ENCODE assay signal across 13 mouse cellular contexts in genomic region chr10:20398641-20399390, GRCm38 (mm10). TPM values are rescaled to one million over a fixed set of nuclear protein-coding genes. Genes with fewer than 3 reads are reported as not detected.
DNase-seq lines count a peak whose midpoint lies in the region; ATAC-seq lines count a peak whose summit lies in the region.
"Had no signal": no experiment of that assay in that cellular context is flagged by ENCODE, and none has a peak within 500 bp of the region (broad histone marks: within the 10 kb centered on the region; RNA-seq: fewer than 3 reads in every experiment).

No protein-coding gene starts in this region.

- no peaks in the 10 kb centered on the region for H3K27me3 ChIP-seq in forebrain, embryonic 14.5 days (replicated peaks; ENCODE audit: control insufficient read depth, insufficient read depth, low read length)
- H3K27me3 ChIP-seq in forebrain, embryonic 11.5 days (ENCODE audit: control insufficient read depth, insufficient read depth, low read length), result no peaks in the 10 kb centered on the region
- no peaks in the 10 kb centered on the region for H3K27me3 ChIP-seq in intestine, embryonic 14.5 days (replicated peaks; ENCODE audit: control insufficient read depth, insufficient read depth, low read length)
- H3K27me3 ChIP-seq in intestine, embryonic 15.5 days (replicated peaks), result no peaks in the 10 kb centered on the region
- no peaks in the 10 kb centered on the region for H3K27me3 ChIP-seq in midbrain, embryonic 11.5 days (ENCODE audit: control insufficient read depth, insufficient read depth, low read length)
- H3K27me3 ChIP-seq in midbrain, embryonic 16.5 days (ENCODE audit: control insufficient read depth, insufficient read depth, low read depth, low read length), result no peaks in the 10 kb centered on the region

- DNase-seq in forebrain, embryonic 14.5 days (ENCODE audit: low spot score), result peak; percentile 23
- no peak for DNase-seq in forebrain, embryonic 11.5 days (ENCODE audit: low spot score)
- no peak for DNase-seq in intestine, embryonic 14.5 days (ENCODE audit: low spot score)
- peak; percentile 76 for DNase-seq in midbrain, embryonic 11.5 days (ENCODE audit: low spot score, missing footprints)
- DNase-seq in adrenal gland, adult (ENCODE audit: inconsistent age in 2 of 2, low spot score in 1 of 2), result no peak
- no peak for DNase-seq in spleen, adult 12 weeks (ENCODE audit: low spot score)
- DNase-seq: cerebellum, adult 18-20 months; kidney, postnatal 10 days; right cerebral cortex, postnatal 14 days; thymus, postnatal 25 days had no signal

- H3K4me1 ChIP-seq in forebrain, embryonic 14.5 days (ENCODE audit: control insufficient read depth, insufficient read depth, low read length), result no peaks in the 10 kb centered on the region
- H3K4me1 ChIP-seq in forebrain, embryonic 11.5 days (replicated peaks; ENCODE audit: control insufficient read depth, insufficient read depth, low read length), result no peaks in the 10 kb centered on the region
- H3K4me1 ChIP-seq in intestine, embryonic 14.5 days (replicated peaks; ENCODE audit: control insufficient read depth, insufficient read depth, low read length), result peaks cover 22% of the 10 kb centered on the region
- peaks cover 7% of the 10 kb centered on the region for H3K4me1 ChIP-seq in intestine, embryonic 15.5 days (replicated peaks)
- H3K4me1 ChIP-seq in midbrain, embryonic 11.5 days (ENCODE audit: control insufficient read depth, insufficient read depth, low read length), result no peaks in the 10 kb centered on the region
- H3K4me1 ChIP-seq in midbrain, embryonic 16.5 days (ENCODE audit: control insufficient read depth, insufficient read depth, low read length), result no peaks in the 10 kb centered on the region

- WGBS in forebrain, embryonic 14.5 days, result 61% methylated on average over 12 of the region's 12 CpGs
- WGBS in forebrain, embryonic 11.5 days, result 81% methylated on average over 12 of the region's 12 CpGs
- WGBS in intestine, embryonic 14.5 days, result 35% methylated on average over 12 of the region's 12 CpGs
- WGBS in intestine, embryonic 15.5 days, result 44% methylated on average over 12 of the region's 12 CpGs
- WGBS in midbrain, embryonic 11.5 days, result 81% methylated on average over 12 of the region's 12 CpGs
- WGBS in midbrain, embryonic 16.5 days, result 64% methylated on average over 12 of the region's 12 CpGs

- H3K4me3 ChIP-seq in forebrain, embryonic 14.5 days (ENCODE audit: low read depth, low read length), result no peak overlapping the region
- H3K4me3 ChIP-seq in forebrain, embryonic 11.5 days (ENCODE audit: low read depth, low read length), result no peak overlapping the region
- no peak overlapping the region for H3K4me3 ChIP-seq in intestine, embryonic 14.5 days (ENCODE audit: low read depth, low read length)
- H3K4me3 ChIP-seq in intestine, embryonic 15.5 days (replicated peaks), result no peak overlapping the region
- no peak overlapping the region for H3K4me3 ChIP-seq in midbrain, embryonic 11.5 days (ENCODE audit: low read depth, low read length)
- H3K4me3 ChIP-seq in midbrain, embryonic 16.5 days (ENCODE audit: low read depth, low read length), result no peak overlapping the region

- peak; percentile 40; the same call in 1 of the 2 replicates for ATAC-seq in forebrain, embryonic 14.5 days
- no peak for ATAC-seq in forebrain, embryonic 11.5 days (replicated peaks; ENCODE audit: low FRiP score)
- no peak for ATAC-seq in intestine, embryonic 14.5 days (replicated peaks; ENCODE audit: low FRiP score, low TSS enrichment, low read depth)
- no peak for ATAC-seq in intestine, embryonic 15.5 days
- ATAC-seq in midbrain, embryonic 11.5 days (ENCODE audit: low FRiP score), result no peak
- no peak for ATAC-seq in midbrain, embryonic 16.5 days
- ATAC-seq: hindbrain, postnatal 0 days had no signal

- H3K9me3 ChIP-seq in forebrain, embryonic 14.5 days (replicated peaks; ENCODE audit: control insufficient read depth, low read length), result no peaks in the 10 kb centered on the region
- no peaks in the 10 kb centered on the region for H3K9me3 ChIP-seq in forebrain, embryonic 11.5 days (ENCODE audit: control insufficient read depth, low read length)
- no peaks in the 10 kb centered on the region for H3K9me3 ChIP-seq in intestine, embryonic 14.5 days (ENCODE audit: control insufficient read depth, low read length)
- H3K9me3 ChIP-seq in intestine, embryonic 15.5 days, result no peaks in the 10 kb centered on the region
- H3K9me3 ChIP-seq in midbrain, embryonic 11.5 days (ENCODE audit: control insufficient read depth, low read length), result no peaks in the 10 kb centered on the region
- H3K9me3 ChIP-seq in midbrain, embryonic 16.5 days (replicated peaks; ENCODE audit: control insufficient read depth, low read length, poor library complexity, severe bottlenecking), result no peaks in the 10 kb centered on the region

- H3K9ac ChIP-seq in forebrain, embryonic 14.5 days (ENCODE audit: low read length), result no peak overlapping the region
- H3K9ac ChIP-seq in forebrain, embryonic 11.5 days (ENCODE audit: low read length), result no peak overlapping the region
- no peak overlapping the region for H3K9ac ChIP-seq in intestine, embryonic 14.5 days (ENCODE audit: low read length)
- no peak overlapping the region for H3K9ac ChIP-seq in intestine, embryonic 15.5 days
- H3K9ac ChIP-seq in midbrain, embryonic 11.5 days (ENCODE audit: low read length), result no peak overlapping the region
- H3K9ac ChIP-seq in midbrain, embryonic 16.5 days (ENCODE audit: low read depth, low read length), result no peak overlapping the region

- no peak overlapping the region for H3K27ac ChIP-seq in forebrain, embryonic 14.5 days (ENCODE audit: low read depth, low read length)
- H3K27ac ChIP-seq in forebrain, embryonic 11.5 days (ENCODE audit: low read depth, low read length), result no peak overlapping the region
- H3K27ac ChIP-seq in intestine, embryonic 14.5 days (ENCODE audit: low read depth), result peak overlapping the region; percentile 57; the same call in 1 of the 2 replicates
- no peak overlapping the region for H3K27ac ChIP-seq in intestine, embryonic 15.5 days
- no peak overlapping the region for H3K27ac ChIP-seq in midbrain, embryonic 11.5 days (ENCODE audit: low read depth, low read length)
- H3K27ac ChIP-seq in midbrain, embryonic 16.5 days (ENCODE audit: low read length), result no peak overlapping the region
- H3K27ac ChIP-seq: hindbrain, postnatal 0 days had no signal

- H3K36me3 ChIP-seq in forebrain, embryonic 14.5 days (ENCODE audit: control insufficient read depth, insufficient read depth, low read length), result no peaks in the 10 kb centered on the region
- H3K36me3 ChIP-seq in forebrain, embryonic 11.5 days (ENCODE audit: control insufficient read depth, insufficient read depth, low read length), result no peaks in the 10 kb centered on the region
- no peaks in the 10 kb centered on the region for H3K36me3 ChIP-seq in intestine, embryonic 14.5 days (ENCODE audit: control insufficient read depth, insufficient read depth, low read length)
- no peaks in the 10 kb centered on the region for H3K36me3 ChIP-seq in intestine, embryonic 15.5 days
- H3K36me3 ChIP-seq in midbrain, embryonic 11.5 days (ENCODE audit: control insufficient read depth, insufficient read depth, low read length), result no peaks in the 10 kb centered on the region
- no peaks in the 10 kb centered on the region for H3K36me3 ChIP-seq in midbrain, embryonic 16.5 days (ENCODE audit: control insufficient read depth, insufficient read depth, low read length)

- H3K4me2 ChIP-seq in forebrain, embryonic 14.5 days (ENCODE audit: low read length), result no peak overlapping the region
- H3K4me2 ChIP-seq in forebrain, embryonic 11.5 days (ENCODE audit: low read depth, low read length, severe bottlenecking), result no peak overlapping the region
- H3K4me2 ChIP-seq in intestine, embryonic 14.5 days (ENCODE audit: low read length), result peak overlapping the region; percentile 7; the same call in 1 of the 2 replicates
- no peak overlapping the region for H3K4me2 ChIP-seq in intestine, embryonic 15.5 days (replicated peaks)
- no peak overlapping the region for H3K4me2 ChIP-seq in midbrain, embryonic 11.5 days
- H3K4me2 ChIP-seq in midbrain, embryonic 16.5 days (ENCODE audit: low read length), result no peak overlapping the region

RNA-seq across cellular contexts. Expression of gene Mtfr2, which starts 51.2 kb away (rescaled TPM):
- 0.80 and 1.1 TPM in 2 replicates for polyA plus RNA-seq in forebrain, embryonic 14.5 days (2014; fragmentation: Nextera tagmentation; extraction: Ambion mirVana)
- polyA plus RNA-seq in forebrain, embryonic 11.5 days (2014; fragmentation: Nextera tagmentation; extraction: Ambion mirVana), result 2.6 and 3.0 TPM in 2 replicates
- 2.6 and 2.7 TPM in 2 replicates for polyA plus RNA-seq in intestine, embryonic 14.5 days (2014; fragmentation: Nextera tagmentation; extraction: Ambion mirVana)
- 1.7 and 2.2 TPM in 2 replicates for polyA plus RNA-seq in intestine, embryonic 15.5 days (2015; fragmentation: Nextera tagmentation; extraction: Ambion mirVana)
- polyA plus RNA-seq in midbrain, embryonic 11.5 days (2014; fragmentation: Nextera tagmentation; extraction: Ambion mirVana), result 1.4 TPM in 2 replicates
- polyA plus RNA-seq in midbrain, embryonic 16.5 days (2015; fragmentation: Nextera tagmentation; extraction: Ambion mirVana), result 0.18 and 0.67 TPM in 2 replicates

Comparison
In these comparisons a context has a peak if more than half of its experiments do, and no peak if none do; other contexts are left out.
1. DNase-seq: peak in forebrain, embryonic 14.5 days (single experiment) and midbrain, embryonic 11.5 days (single experiment); none in forebrain, embryonic 11.5 days (single experiment), intestine, embryonic 14.5 days (single experiment), adrenal gland, adult (0 of 2) and spleen, adult 12 weeks (single experiment).